Mouse (Mus musculus): ENCODE measurements around the gene Ttf1. TPM values are rescaled to one million over a fixed set of nuclear protein-coding genes. Genes with fewer than 3 reads are reported as not detected.
A peak's percentile ranks its signal among the peaks of the same experiment; 100 is the strongest.

Ttf1 gene
- total RNA-seq, 2 experiments from 2014 or later: 14.0 to 15.6 TPM

- DNase-seq (ENCODE audit: low spot score in 2 of 2): no peak
- TF ChIP-seq CTCF (conservative IDR thresholded peaks at IDR 0.05): no peak
- Histone ChIP-seq H3K27ac (no peak overlapping the region), H3K4me3 (no peak overlapping the region)
These were observed 60.9 kb downstream of the Ttf1 start for GRCm38 (mm10) chr2:29120969-29121368.

DNA sequence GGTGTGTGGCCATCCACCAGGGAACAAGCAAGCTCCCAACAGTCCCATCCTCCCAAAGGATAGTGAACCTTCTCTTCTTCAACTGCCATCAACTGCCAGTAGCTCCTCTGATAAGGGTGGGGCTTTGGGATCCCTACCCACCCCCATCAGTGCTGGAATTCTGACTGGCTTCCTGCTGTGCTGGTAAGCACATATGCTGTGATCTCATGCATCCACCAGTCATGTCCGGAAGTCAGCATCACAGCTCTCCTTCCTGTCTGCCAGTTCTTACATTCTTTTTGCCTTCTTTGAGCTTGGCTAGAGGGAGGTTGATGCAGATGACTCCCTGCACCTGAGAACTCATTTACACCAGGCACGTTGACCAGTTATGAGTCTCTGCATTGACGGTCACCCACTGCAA lies 62.4 kb downstream of the Ttf1 start:
- Histone ChIP-seq H3K27ac (no peak overlapping the region), H3K4me3 (no peak overlapping the region)
- TF ChIP-seq CTCF (conservative IDR thresholded peaks at IDR 0.05): no peak
- DNase-seq (ENCODE audit: low spot score in 2 of 2): no peak

GRCm38 (mm10) chr2:29123907-29124569 lies 64.0 kb downstream of the Ttf1 start, which contains the start of gene Setx:
Setx (plus strand) TSS chr2:29124181.
- no peak for TF ChIP-seq CTCF (conservative IDR thresholded peaks at IDR 0.05)
- peak within 1 kb of the TSS; percentile 87 for H3K4me3 ChIP-seq

GRCm38 (mm10) chr2:29124571-29124935 lies 64.5 kb downstream of the Ttf1 start:
- no peak for DNase-seq (ENCODE audit: low spot score in 2 of 2)
- no peak for TF ChIP-seq CTCF (conservative IDR thresholded peaks at IDR 0.05)
- Histone ChIP-seq H3K27ac (peak overlapping the region; percentile 98), H3K4me3 (peak overlapping the region; percentile 87)

More at GRCm38 (mm10) chr2:29123907-29124569, 64.0 kb downstream of the Ttf1 start, which contains the start of gene Setx:
- DNase-seq (ENCODE audit: low spot score in 2 of 2): no peak
- H3K27ac ChIP-seq: peak within 1 kb of the TSS; percentile 98

DNA sequence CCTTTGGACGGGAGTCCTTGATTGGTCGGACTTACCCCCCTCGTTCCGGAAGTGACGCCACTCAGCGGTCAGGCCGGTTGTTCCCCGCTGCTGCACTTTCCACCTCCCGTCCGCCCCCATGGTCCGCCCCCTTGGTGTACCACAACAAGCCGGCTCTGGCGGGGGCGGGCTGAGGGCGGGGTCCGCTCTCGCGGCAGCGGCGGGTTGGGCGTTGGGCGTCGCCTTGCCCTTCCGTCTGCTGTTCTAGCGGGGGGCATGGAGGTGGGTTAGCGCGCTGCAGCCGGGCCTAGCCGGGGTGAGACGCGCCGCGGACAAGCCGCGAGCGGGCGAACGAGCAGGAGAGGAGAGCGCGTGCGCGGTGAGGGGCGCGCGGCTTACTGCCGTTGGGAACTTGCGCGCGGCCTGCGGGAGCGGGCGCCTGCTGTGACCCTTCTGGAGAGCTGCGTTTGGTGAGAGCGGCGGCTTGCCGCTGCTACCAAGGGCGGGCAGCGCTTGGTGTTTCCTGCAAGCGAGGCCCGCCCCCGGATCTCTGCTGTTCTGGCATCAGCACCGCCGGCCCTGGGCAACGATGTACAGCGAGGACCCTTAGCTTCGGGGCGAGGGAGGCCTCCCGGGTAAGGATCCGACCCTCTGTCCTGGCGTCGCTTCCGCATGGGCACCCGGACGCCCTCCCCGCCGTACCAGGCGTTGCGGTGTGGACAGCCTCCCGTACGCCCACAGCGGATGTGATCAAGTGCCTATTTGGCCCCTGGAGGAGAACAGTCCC lies 65.1 kb downstream of the Ttf1 start:
- no peak for TF ChIP-seq CTCF (conservative IDR thresholded peaks at IDR 0.05)
- DNase-seq (ENCODE audit: low spot score in 2 of 2): peak; percentile 97
- Histone ChIP-seq H3K27ac (peak overlapping the region; percentile 98), H3K4me3 (peak overlapping the region; percentile 87)

DNA sequence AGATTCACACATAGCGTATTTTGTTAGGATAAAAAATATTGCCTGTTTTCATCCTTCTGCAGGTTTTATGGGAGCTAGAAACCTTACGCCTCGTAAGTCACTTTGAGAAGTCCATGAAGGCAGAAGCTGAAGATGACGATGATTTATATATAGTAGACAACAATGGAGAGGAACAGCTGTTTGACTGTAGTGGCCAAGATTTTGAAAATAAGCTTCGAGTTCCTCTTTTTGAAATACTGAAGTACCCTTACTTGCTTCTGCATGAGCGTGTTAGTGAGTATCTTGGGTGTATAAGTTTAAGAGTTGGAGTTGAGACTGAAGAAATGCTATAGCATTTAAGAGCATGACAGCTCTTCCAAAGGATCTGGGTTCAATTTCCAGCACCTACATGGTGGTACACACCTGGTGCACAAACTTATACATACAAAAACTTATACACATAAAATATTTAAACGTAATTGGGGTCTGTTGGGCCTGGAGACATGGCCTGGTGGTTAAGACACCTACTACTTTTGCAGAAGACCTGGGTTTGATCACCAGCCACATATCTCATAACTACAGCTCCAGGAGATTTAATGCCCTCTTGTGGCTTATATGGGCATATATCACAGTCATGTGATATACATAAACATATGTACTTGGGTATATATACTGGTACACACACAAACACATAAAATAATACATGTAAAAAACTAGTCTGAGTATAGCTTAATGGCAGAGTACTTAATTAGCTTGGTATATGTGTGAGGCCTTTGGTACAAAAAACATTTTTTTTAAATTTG lies 70.2 kb downstream of the Ttf1 start:
- DNase-seq (ENCODE audit: low spot score in 2 of 2): no peak
- H3K27ac ChIP-seq: no peak overlapping the region
- TF ChIP-seq CTCF (conservative IDR thresholded peaks at IDR 0.05): peak; percentile 56
- no peak overlapping the region for H3K4me3 ChIP-seq

- no peak for TF ChIP-seq CTCF (conservative IDR thresholded peaks at IDR 0.05)
- no peak for DNase-seq (ENCODE audit: low spot score in 2 of 2)
- Histone ChIP-seq H3K27ac (no peak overlapping the region), H3K4me3 (no peak overlapping the region)
These were observed 75.1 kb downstream of the Ttf1 start for GRCm38 (mm10) chr2:29135161-29135560.

Other genes starting within 250 kb of the Ttf1 start
- gene Gtf3c4, start 219.9 kb upstream of the Ttf1 start, total RNA-seq (2021): 10 to 100 TPM; 31.1 to 34.0 TPM
- 1 to 10 TPM; 8.7 to 9.4 TPM for gene Ddx31, start 219.9 kb upstream of the Ttf1 start, total RNA-seq (2021)
- gene Barhl1, start 143.6 kb upstream of the Ttf1 start, total RNA-seq (2021): not detected
- under 1 TPM; 0.32 to 0.64 TPM for gene Cfap77, start 5.2 kb upstream of the Ttf1 start, total RNA-seq (2021)
- gene Setx, start 63.9 kb downstream of the Ttf1 start, total RNA-seq (2021): 10 to 100 TPM; 44.9 to 47.8 TPM
- 100 to 1,000 TPM; 111 TPM for gene Ntng2, start 192.7 kb downstream of the Ttf1 start, total RNA-seq (2021)

All from layer of hippocampus, adult 2 months (tissue).